Mouse (Mus musculus) mammary gland, adult 2 months (tissue): ENCODE data around the gene Catsper4. TPM values are rescaled to one million over a fixed set of nuclear protein-coding genes. Genes with fewer than 3 reads are reported as not detected.

Source experiments
- polyA plus RNA-seq: library from polyadenylated mRNA; depleted of rRNA; stranded (reverse); fragments of >200 nt; gene quantifications from 2 replicates; pipeline ENCODE4 v1.2.3, GENCODE M21; 2012; ENCODE audit warnings: low replicate concordance; rRNA removed

The Catsper4 gene
- polyA plus RNA-seq = 0.11 and 0.62 TPM in 2 replicates

DNA sequence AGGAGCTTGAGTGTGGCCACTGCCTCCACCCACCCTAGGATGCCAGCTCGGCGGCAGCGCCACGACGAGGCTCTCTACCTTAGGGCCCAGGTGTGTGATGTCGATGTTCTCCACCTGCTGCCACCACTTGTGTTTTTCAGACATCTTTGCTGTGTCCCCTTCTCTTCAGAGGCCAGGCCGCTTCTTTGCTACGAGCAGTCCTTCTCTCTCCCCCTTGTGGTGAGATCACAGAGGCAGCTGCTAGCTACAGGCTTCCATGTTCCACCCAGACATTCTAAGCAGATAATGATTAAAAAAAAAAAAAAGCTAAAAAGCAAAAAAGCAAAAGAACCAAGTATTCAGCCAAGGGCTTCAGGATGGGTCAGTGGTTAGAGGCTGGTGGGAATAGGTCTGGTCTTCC, at the start of gene Catsper4:
Catsper4 (minus strand) TSS at position 190 of the 400 bp plus-strand sequence.

DNA sequence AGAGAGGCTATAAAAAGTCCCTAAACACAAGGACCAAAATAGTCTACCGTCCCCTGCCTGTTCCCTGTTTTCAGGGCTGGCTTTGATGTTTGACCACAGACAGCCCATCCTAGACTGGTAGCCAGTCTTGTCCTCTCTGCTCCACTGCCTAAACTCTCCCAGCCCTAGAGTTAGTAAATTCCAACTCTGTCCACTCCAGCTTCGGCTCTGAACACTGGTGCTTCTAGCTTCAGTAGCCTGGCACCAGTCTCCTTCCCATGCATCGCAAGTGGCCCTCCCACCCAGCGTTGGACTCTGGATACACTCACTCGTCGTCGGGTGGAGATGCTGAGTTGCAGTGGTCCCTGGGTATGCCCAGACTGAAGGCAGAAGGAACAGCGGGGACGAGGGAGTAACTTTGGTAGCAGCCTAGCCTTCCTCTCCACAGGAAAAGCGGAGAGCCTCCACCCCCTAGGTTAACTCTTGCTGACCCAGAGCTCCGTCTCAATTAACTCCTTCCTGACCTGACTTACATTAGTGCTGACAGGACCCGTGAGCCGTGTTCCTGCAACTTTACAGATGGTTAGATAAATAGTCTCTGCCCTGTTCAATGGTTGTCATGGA, 26.6 kb upstream of the Catsper4 start, which contains the start of gene Grrp1:
Grrp1 (minus strand) TSS at position 385 of the 603 bp plus-strand sequence.

DNA sequence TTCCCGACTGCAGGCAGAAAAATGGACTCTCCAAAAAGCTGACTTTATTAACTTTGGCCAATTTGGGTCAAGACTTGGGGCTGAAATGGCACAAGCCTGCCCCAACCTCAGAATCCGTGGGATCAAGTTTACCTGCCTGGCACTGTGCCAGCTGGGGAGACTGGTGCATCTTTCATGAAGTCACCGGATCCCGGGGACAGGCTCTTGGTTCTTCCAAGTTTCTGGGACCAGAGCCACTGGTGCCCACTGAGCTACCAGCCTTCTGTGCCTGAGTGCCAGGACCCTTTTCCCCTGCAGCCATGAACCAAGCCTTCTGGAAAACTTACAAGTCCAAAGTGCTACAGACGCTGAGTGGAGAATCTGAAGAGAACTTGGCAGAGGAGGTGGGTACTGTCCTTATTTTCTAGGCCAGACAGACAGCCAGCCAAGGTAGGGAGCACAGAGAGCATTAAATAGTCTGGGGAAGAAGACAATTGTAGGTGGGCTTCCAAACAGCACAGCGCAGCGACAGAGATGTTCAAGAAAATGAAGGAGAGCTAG, 19.6 kb upstream of the Catsper4 start, which contains the start of gene Gm30191:
Gm30191 (plus strand) TSS at position 217 of the 540 bp plus-strand sequence.

GRCm38 (mm10) chr4:134245148-134245843, 18.1 kb upstream of the Catsper4 start, which contains the start of gene Zfp593:
Gene Zfp593 (minus strand): TSS chr4:134245592.

GRCm38 (mm10) chr4:134243516-134244250, 16.5 kb upstream of the Catsper4 start, which contains the start of gene E130218I03Rik:
Gene E130218I03Rik (plus strand): TSS chr4:134243662.

GRCm38 (mm10) chr4:134238279-134238651, 11.1 kb upstream of the Catsper4 start, which contains the start of gene Cnksr1:
Gene Cnksr1 (minus strand): TSS chr4:134238399.

GRCm38 (mm10) chr4:134202904-134203303, 24.3 kb downstream of the Catsper4 start, which contains the start of gene Gm7534:
Gene Gm7534 (minus strand): TSS chr4:134203004.

Other genes with a start within 250 kb of the Catsper4 start
- 17.6 and 31.0 TPM in 2 replicates for gene Dhdds, start 226.5 kb downstream of the Catsper4 start, polyA plus RNA-seq
- 0.16 TPM in 1 of 2 replicates, not detected in the other for gene Lin28a, start 208.5 kb downstream of the Catsper4 start, polyA plus RNA-seq
- 1.7 and 2.3 TPM in 2 replicates for gene Zfp683, start 173.5 kb downstream of the Catsper4 start, polyA plus RNA-seq
- 2.9 and 4.5 TPM in 2 replicates for gene Crybg2, start 166.6 kb downstream of the Catsper4 start, polyA plus RNA-seq
- gene Cd52, start 132.3 kb downstream of the Catsper4 start, polyA plus RNA-seq = 217 and 235 TPM in 2 replicates
- 30.5 and 32.8 TPM in 2 replicates for gene Ubxn11, start 124.8 kb downstream of the Catsper4 start, polyA plus RNA-seq
- gene Sh3bgrl3, start 98.6 kb downstream of the Catsper4 start, polyA plus RNA-seq = 571 and 1,183 TPM in 2 replicates
- 24.3 and 43.9 TPM in 2 replicates for gene Cep85, start 40.3 kb downstream of the Catsper4 start, polyA plus RNA-seq
- gene Gm7534, start 24.4 kb downstream of the Catsper4 start, polyA plus RNA-seq = not detected in 2 replicates
- 5.7 and 9.0 TPM in 2 replicates for gene Cnksr1, start 11.0 kb upstream of the Catsper4 start, polyA plus RNA-seq
- gene E130218I03Rik, start 16.3 kb upstream of the Catsper4 start, polyA plus RNA-seq = not detected in 2 replicates
- 6.0 and 12.0 TPM in 2 replicates for gene Zfp593, start 18.2 kb upstream of the Catsper4 start, polyA plus RNA-seq
- gene Gm30191, start 19.6 kb upstream of the Catsper4 start, polyA plus RNA-seq = 0.25 TPM in 1 of 2 replicates, not detected in the other
- 21.1 and 54.8 TPM in 2 replicates for gene Grrp1, start 26.7 kb upstream of the Catsper4 start, polyA plus RNA-seq
- 2.0 and 6.4 TPM in 2 replicates for gene Pdik1l, start 60.5 kb upstream of the Catsper4 start, polyA plus RNA-seq
- 0.13 and 27.2 TPM in 2 replicates for gene Trim63, start 87.7 kb upstream of the Catsper4 start, polyA plus RNA-seq
- gene Slc30a2, start 115.8 kb upstream of the Catsper4 start, polyA plus RNA-seq = 0.26 and 0.50 TPM in 2 replicates
- gene Extl1, start 156.5 kb upstream of the Catsper4 start, polyA plus RNA-seq = 9.2 and 11.4 TPM in 2 replicates
- gene Pafah2, start 168.9 kb upstream of the Catsper4 start, polyA plus RNA-seq = 14.5 and 17.4 TPM in 2 replicates
- gene Stmn1, start 240.9 kb upstream of the Catsper4 start, polyA plus RNA-seq = 2.8 and 3.4 TPM in 2 replicates